ENCODE assay signal across 21 mouse cellular contexts in the genomic region with DNA sequence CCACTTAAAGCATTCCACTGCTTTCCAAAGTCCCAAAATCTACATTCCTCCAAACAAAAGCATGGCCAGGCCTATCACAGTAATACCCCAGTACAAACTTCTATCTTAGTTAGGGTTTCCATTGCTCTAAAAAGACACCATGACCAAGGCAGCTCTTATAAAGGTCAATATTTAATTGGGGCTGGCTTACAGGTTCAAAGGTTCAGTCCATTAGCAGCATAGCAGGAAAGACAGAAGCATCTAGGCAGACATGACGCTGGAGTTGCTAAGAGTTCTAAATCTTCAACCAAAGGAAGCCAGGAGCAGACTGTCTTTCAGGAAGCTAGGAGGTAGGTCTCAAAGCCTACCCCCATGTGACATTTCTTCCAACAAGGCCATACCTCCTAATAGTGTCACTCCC. TPM values are rescaled to one million over a fixed set of nuclear protein-coding genes. Genes with fewer than 3 reads are reported as not detected.
DNase-seq lines count a peak whose midpoint lies in the region; ATAC-seq and TF ChIP-seq lines count a peak whose summit lies in the region.
"Had no signal": no experiment of that assay in that cellular context is flagged by ENCODE, and none has a peak within 500 bp of the region (broad histone marks: within the 10 kb centered on the region; RNA-seq: fewer than 3 reads in every experiment).

No protein-coding gene starts in this region.

- DNase-seq in kidney, adult 2 months: peak; percentile 71
- DNase-seq in kidney, postnatal 10 days: no peak
- peak; percentile 76 for DNase-seq in kidney, adult 9 months
- no peak for DNase-seq in kidney, postnatal 4 days
- DNase-seq in kidney, postnatal 36 days: peak; percentile 13 to 29
- DNase-seq in liver, adult 2 months (ENCODE audit: extremely low read depth, low read depth, low spot score): peak; percentile 72
- no peak for DNase-seq in liver, embryonic 11.5 days (ENCODE audit: low spot score)
- DNase-seq: adrenal gland, adult 2 months; adrenal gland, adult 8-10 months; adrenal gland, postnatal 10 days; adrenal gland, postnatal 14 days; adrenal gland, postnatal 25 days; adrenal gland, postnatal 36 days; B cell, adult 2 months; cerebellum, adult 11 months; cerebellum, adult 11-12 months had no signal

- TF ChIP-seq POLR2A in kidney, adult 2 months (IDR thresholded peaks at IDR 0.05; ENCODE audit: low read depth, low read length): no peak
- TF ChIP-seq POLR2A in liver, adult 2 months (IDR thresholded peaks at IDR 0.05; ENCODE audit: extremely low read depth, insufficient read depth, low read length): no peak

- no peak overlapping the region for H3K4me2 ChIP-seq in kidney, embryonic 14.5 days (replicated peaks; ENCODE audit: low read depth, low read length)
- H3K4me2 ChIP-seq in liver, embryonic 11.5 days: no peak overlapping the region

- no peaks in the 10 kb centered on the region for H3K9me3 ChIP-seq in kidney, embryonic 14.5 days (ENCODE audit: control insufficient read depth, low read length)
- no peaks in the 10 kb centered on the region for H3K9me3 ChIP-seq in liver, embryonic 11.5 days (ENCODE audit: control insufficient read depth, low read length)

- no peaks in the 10 kb centered on the region for H3K36me3 ChIP-seq in kidney, adult 2 months (ENCODE audit: control insufficient read depth, insufficient read depth, low read length)
- H3K36me3 ChIP-seq in kidney, embryonic 14.5 days (ENCODE audit: control insufficient read depth, insufficient read depth, low read length): peaks cover 2% of the 10 kb centered on the region; the same call in 1 of the 2 replicates
- H3K36me3 ChIP-seq in liver, adult 2 months (ENCODE audit: control insufficient read depth, insufficient read depth, low read length): peaks cover 3% of the 10 kb centered on the region; the same call in 1 of the 2 replicates
- H3K36me3 ChIP-seq in liver, embryonic 11.5 days (ENCODE audit: control insufficient read depth, insufficient read depth, low read length): peaks cover 2% of the 10 kb centered on the region; the same call in 1 of the 2 replicates

- H3K4me3 ChIP-seq in kidney, adult 2 months (ENCODE audit: insufficient read depth, low read depth, low read length): no peak overlapping the region
- no peak overlapping the region for H3K4me3 ChIP-seq in kidney, embryonic 14.5 days (ENCODE audit: low read length)
- H3K4me3 ChIP-seq in liver, adult 2 months (ENCODE audit: insufficient read depth, low read depth, low read length): no peak overlapping the region
- no peak overlapping the region for H3K4me3 ChIP-seq in liver, embryonic 11.5 days (ENCODE audit: low read depth, low read length)

- no peaks in the 10 kb centered on the region for H3K27me3 ChIP-seq in kidney, adult 2 months (replicated peaks; ENCODE audit: control insufficient read depth, insufficient read depth, low read length)
- H3K27me3 ChIP-seq in kidney, embryonic 14.5 days (ENCODE audit: control insufficient read depth, insufficient read depth, low read length): no peaks in the 10 kb centered on the region
- H3K27me3 ChIP-seq in liver, adult 2 months (ENCODE audit: control insufficient read depth, insufficient read depth, low read length): no peaks in the 10 kb centered on the region
- no peaks in the 10 kb centered on the region for H3K27me3 ChIP-seq in liver, embryonic 11.5 days (replicated peaks; ENCODE audit: control insufficient read depth, insufficient read depth, low read length)
- H3K27me3 ChIP-seq: CH12.LX, Patski had no signal

- H3K27ac ChIP-seq in kidney, adult 2 months (ENCODE audit: insufficient read depth, low read depth, low read length): no peak overlapping the region
- H3K27ac ChIP-seq in kidney, embryonic 14.5 days (ENCODE audit: low read depth, low read length): no peak overlapping the region
- peak overlapping the region; percentile 55; the same call in 1 of the 2 replicates for H3K27ac ChIP-seq in liver, adult 2 months (replicated peaks; ENCODE audit: insufficient read depth, low read depth, low read length)
- H3K27ac ChIP-seq in liver, embryonic 11.5 days (ENCODE audit: low read depth, low read length): no peak overlapping the region

- H3K4me1 ChIP-seq in kidney, adult 2 months (ENCODE audit: control insufficient read depth, insufficient read depth, low read length): peaks cover 3% of the 10 kb centered on the region
- no peaks in the 10 kb centered on the region for H3K4me1 ChIP-seq in kidney, embryonic 14.5 days (ENCODE audit: control insufficient read depth, insufficient read depth, low read length)
- H3K4me1 ChIP-seq in liver, adult 2 months (ENCODE audit: control insufficient read depth, insufficient read depth, low read length): peaks cover 12% of the 10 kb centered on the region
- H3K4me1 ChIP-seq in liver, embryonic 11.5 days (replicated peaks; ENCODE audit: control insufficient read depth, insufficient read depth, low read length): no peaks in the 10 kb centered on the region

- no peak for TF ChIP-seq CTCF in kidney, adult 2 months (conservative IDR thresholded peaks at IDR 0.05; ENCODE audit: insufficient read depth, insufficient read length, low read depth, low read length)
- TF ChIP-seq CTCF in liver, adult 2 months (IDR thresholded peaks at IDR 0.05; ENCODE audit: low read depth, low read length): no peak

- no peak for ATAC-seq in kidney, embryonic 14.5 days (ENCODE audit: low FRiP score, low TSS enrichment)
- no peak for ATAC-seq in liver, embryonic 11.5 days (replicated peaks; ENCODE audit: low FRiP score)
- ATAC-seq: activated CD4-positive, CD25-positive, alpha-beta regulatory T cell, adult 4 months; CD4-positive, CD25-positive, alpha-beta regulatory T cell, adult 4 months; Patski had no signal

- WGBS in kidney, adult 2 months: 67% methylated on average over 1 of the region's 1 CpGs
- WGBS in kidney, embryonic 14.5 days: 92% methylated on average over 1 of the region's 1 CpGs
- WGBS in liver, adult 2 months: 29% methylated on average over 1 of the region's 1 CpGs
- 85% methylated on average over 1 of the region's 1 CpGs for WGBS in liver, embryonic 11.5 days

- no peak overlapping the region for H3K9ac ChIP-seq in kidney, embryonic 14.5 days (ENCODE audit: low read depth, low read length)
- H3K9ac ChIP-seq in liver, adult 2 months (ENCODE audit: low read depth, low read length): no peak overlapping the region
- no peak overlapping the region for H3K9ac ChIP-seq in liver, embryonic 11.5 days (ENCODE audit: low read depth, low read length)

- peaks cover 19% of the 10 kb centered on the region; the same call in 1 of the 2 replicates for H3K79me2 ChIP-seq in liver, adult 2 months (ENCODE audit: control insufficient read depth, insufficient read depth, low read length)

RNA-seq across cellular contexts. Expression of a gene that starts 10.1 kb away (rescaled TPM):
- polyA plus RNA-seq in kidney, adult 2 months (2012; rRNA removed): 4.9 and 5.5 TPM in 2 replicates
- 7.7 and 13.5 TPM in 2 replicates for polyA plus RNA-seq in kidney, embryonic 14.5 days (2014; fragmentation: Nextera tagmentation; extraction: Ambion mirVana)
- total RNA-seq in liver, adult 2 months (2014; rRNA removed): 27.4 and 29.7 TPM in 2 replicates
- 10.2 and 10.3 TPM in 2 replicates for polyA plus RNA-seq in liver, adult 2 months (2012; rRNA removed)
- 13.0 and 13.4 TPM in 2 replicates for polyA plus RNA-seq in liver, embryonic 11.5 days (2014; fragmentation: Nextera tagmentation; extraction: Ambion mirVana)

RNA-seq across cellular contexts. Expression of a gene that starts 10.2 kb away (rescaled TPM):
- 19.9 and 24.6 TPM in 2 replicates for polyA plus RNA-seq in kidney, adult 2 months (2012; rRNA removed)
- polyA plus RNA-seq in kidney, embryonic 14.5 days (2014; fragmentation: Nextera tagmentation; extraction: Ambion mirVana): 35.4 and 42.6 TPM in 2 replicates
- 40.5 and 47.6 TPM in 2 replicates for total RNA-seq in liver, adult 2 months (2014; rRNA removed)
- polyA plus RNA-seq in liver, adult 2 months (2012; rRNA removed): 13.6 and 16.3 TPM in 2 replicates
- polyA plus RNA-seq in liver, embryonic 11.5 days (2014; fragmentation: Nextera tagmentation; extraction: Ambion mirVana): 47.4 and 54.5 TPM in 2 replicates

RNA-seq across cellular contexts. Expression of a gene that starts 35.4 kb away (rescaled TPM):
- 0.52 and 0.77 TPM in 2 replicates for polyA plus RNA-seq in kidney, adult 2 months (2012; rRNA removed)
- polyA plus RNA-seq in kidney, embryonic 14.5 days (2014; fragmentation: Nextera tagmentation; extraction: Ambion mirVana): 0.64 and 0.79 TPM in 2 replicates
- 3.0 and 3.2 TPM in 2 replicates for total RNA-seq in liver, adult 2 months (2014; rRNA removed)
- polyA plus RNA-seq in liver, adult 2 months (2012; rRNA removed): 0.60 and 1.2 TPM in 2 replicates
- polyA plus RNA-seq in liver, embryonic 11.5 days (2014; fragmentation: Nextera tagmentation; extraction: Ambion mirVana): 0.75 and 1.1 TPM in 2 replicates

Comparison
In these comparisons a context has a peak if more than half of its experiments do, and no peak if none do; other contexts are left out.
1. DNase-seq: peak in kidney, adult 2 months (single experiment), kidney, adult 9 months (single experiment), kidney, postnatal 36 days (2 of 2) and liver, adult 2 months (single experiment); none in kidney, postnatal 10 days (single experiment), kidney, postnatal 4 days (0 of 2) and liver, embryonic 11.5 days (single experiment).